Mouse (Mus musculus): Measurements from ENCODE around the gene Slc28a3.
A peak's percentile ranks its signal among the peaks of the same experiment; 100 is the strongest.

Gene Slc28a3

DNA sequence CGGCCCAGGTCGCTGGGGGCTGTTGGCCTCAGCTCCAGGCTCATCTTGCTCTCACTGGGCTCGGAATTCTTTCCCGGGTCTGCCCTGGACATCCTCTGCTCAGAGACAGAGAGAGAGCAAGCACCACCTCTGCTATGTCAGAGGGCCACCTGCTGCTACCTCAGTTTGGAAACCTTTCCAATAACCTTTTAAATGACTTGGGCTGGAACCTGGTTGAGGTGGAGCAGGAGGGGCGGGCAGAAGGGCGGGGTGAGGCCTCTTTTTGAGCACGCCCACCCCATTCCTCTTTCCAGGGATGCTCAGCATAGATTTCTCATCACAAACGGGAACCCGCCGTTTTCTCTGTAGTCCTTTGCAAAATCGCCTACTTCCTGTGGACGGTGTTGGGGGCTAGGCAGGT is at the start of gene Slc28a3:
TSS of gene Slc28a3 (minus strand) at position 162 of the 400 bp plus-strand sequence.
- no peak for DNase-seq (ENCODE audit: low spot score)

- DNase-seq (ENCODE audit: low spot score): no peak
Measured at GRCm38 (mm10) chr13:58657987-58658386, 47.3 kb upstream of the Slc28a3 start.

GRCm38 (mm10) chr13:58656885-58657284 is 46.2 kb upstream of the Slc28a3 start:
- no peak for DNase-seq (ENCODE audit: low spot score)

DNA sequence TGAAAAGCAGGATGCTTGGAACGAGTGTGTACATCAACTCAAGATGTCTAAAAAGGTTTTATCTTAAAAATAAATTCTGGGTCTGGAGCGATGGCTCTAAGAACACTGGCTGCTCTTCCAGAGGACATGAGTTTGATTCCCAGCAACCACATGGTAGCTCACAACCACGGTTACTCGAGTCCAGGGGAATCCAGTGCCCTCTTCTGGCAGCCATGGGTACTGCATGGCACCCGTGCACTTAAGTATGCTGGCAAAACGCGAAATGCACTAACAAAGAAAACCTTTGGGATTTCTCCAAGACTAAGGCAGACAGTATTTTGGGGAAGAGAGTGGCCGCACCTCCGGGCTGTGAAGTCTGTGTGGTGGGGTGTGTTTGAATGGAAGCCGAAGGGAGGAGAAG is 44.9 kb upstream of the Slc28a3 start:
- DNase-seq (ENCODE audit: low spot score): peak; percentile 65

DNA sequence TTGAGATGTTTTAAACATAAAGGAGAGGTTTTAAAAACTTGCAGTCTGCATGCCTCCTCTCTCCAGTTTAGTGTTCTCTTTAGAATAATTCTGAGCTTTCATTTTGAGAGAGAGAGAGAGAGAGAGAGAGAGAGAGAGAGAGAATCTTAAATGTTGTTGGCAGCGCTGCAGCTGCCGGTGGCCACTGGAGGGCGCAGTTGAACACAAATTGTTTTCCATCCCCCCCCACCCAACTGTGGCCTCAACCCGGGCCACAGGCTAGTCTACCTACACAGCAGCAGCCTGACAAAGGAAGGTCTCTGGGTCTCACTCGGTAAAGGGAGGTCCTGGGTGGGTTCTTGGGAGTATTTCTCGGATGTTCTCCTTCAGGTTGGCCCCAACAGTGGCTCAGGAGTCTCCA is 29.7 kb upstream of the Slc28a3 start:
- peak; percentile 26 for DNase-seq (ENCODE audit: low spot score)

GRCm38 (mm10) chr13:58638950-58639349 is 28.3 kb upstream of the Slc28a3 start:
- peak; percentile 13 for DNase-seq (ENCODE audit: low spot score)

- DNase-seq (ENCODE audit: low spot score): peak; percentile 48
Measured at GRCm38 (mm10) chr13:58637360-58638002, 26.8 kb upstream of the Slc28a3 start.

- DNase-seq (ENCODE audit: low spot score): no peak
Measured at GRCm38 (mm10) chr13:58633887-58634286, 23.2 kb upstream of the Slc28a3 start.

GRCm38 (mm10) chr13:58630756-58631155 is 20.1 kb upstream of the Slc28a3 start:
- no peak for DNase-seq (ENCODE audit: low spot score)

GRCm38 (mm10) chr13:58629365-58630050 is 18.8 kb upstream of the Slc28a3 start:
- no peak for DNase-seq (ENCODE audit: low spot score)

DNA sequence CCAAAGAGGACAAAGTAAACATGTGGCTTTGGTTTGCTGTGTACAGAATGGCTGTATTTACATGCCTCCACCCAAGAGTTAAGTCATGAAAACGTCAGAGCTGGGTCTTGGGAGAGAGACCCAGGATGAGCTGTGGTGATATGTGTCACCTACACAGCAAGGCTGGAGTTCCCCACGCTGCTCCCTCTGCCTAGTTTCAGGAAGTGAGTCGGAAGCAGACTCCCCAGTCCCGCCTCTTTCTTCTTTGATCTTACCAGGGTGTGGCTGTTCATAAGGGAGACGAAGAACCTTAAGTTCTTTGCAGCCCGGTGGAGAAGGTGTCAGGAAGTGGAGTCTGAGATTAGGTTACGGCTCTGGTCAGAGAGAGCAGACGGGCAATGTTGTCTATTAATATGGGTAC is 12.0 kb upstream of the Slc28a3 start:
- no peak for DNase-seq (ENCODE audit: low spot score)

- no peak for DNase-seq (ENCODE audit: low spot score)
Measured at GRCm38 (mm10) chr13:58619301-58619700, 8.6 kb upstream of the Slc28a3 start.

GRCm38 (mm10) chr13:58610059-58610458 is 618 bp downstream of the Slc28a3 start:
- DNase-seq (ENCODE audit: low spot score): no peak

GRCm38 (mm10) chr13:58601201-58601855 is 9.3 kb downstream of the Slc28a3 start:
- peak; percentile 86 for DNase-seq (ENCODE audit: low spot score)

DNA sequence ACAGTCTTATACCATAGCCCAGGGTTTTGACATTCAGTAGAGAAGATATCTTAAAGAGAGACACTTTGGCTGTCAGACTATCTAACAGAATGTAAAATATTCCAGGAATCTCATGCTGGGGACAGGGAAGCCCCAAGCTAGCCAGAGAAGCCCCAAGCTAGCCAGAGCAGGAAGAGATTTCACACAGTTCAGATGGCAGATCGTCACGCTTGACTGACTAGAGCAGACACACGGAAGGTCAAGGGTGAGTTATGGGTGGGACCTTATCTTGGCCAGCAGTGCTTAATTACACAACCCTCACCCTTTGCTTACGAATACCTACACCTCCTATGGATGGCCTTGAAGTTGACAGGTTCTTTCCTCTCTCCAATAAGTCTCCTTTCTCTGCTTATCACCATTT is 12.1 kb downstream of the Slc28a3 start:
- no peak for DNase-seq (ENCODE audit: low spot score)

DNA sequence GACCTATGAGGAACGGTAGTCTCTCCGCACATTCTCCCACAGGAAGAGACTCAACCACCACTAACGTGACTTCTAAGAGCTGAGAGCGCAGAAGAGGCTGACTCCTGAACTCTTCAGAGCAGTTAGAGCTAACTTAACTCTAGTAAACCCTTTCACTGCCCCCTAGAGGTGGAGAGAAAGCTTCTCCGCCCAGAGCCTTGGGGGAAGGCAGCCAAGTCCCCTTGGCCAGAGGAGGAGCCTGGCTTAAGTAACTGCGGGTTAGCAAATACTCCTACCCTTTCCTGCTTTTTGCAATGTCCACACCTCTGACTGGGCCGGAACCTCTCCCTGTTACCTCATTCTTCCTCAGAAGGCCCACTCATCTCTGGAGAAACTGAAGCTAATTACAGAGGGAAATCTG is 17.5 kb downstream of the Slc28a3 start:
- DNase-seq (ENCODE audit: low spot score): peak; percentile 60

GRCm38 (mm10) chr13:58591912-58592311 is 18.8 kb downstream of the Slc28a3 start:
- no peak for DNase-seq (ENCODE audit: low spot score)

DNA sequence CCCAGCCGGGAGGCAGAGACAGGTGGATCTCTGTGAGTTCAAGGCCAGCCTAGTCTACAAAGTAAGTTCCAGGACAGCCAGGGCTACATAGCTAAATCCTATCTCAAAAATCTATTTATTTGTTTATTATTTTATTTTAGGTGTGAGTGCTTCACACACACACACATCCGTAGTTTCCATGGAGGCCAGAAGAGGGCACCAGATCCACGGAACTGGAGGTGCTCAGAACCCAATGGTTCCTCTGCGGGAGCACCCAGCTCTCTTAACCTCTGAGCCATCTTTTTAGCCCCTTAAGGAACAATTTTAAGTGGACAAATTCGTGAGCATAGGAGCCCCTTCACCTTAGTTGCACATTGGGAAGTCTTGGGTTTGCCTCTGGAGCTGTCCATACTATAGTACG is 20.0 kb downstream of the Slc28a3 start:
- DNase-seq (ENCODE audit: low spot score): no peak

DNA sequence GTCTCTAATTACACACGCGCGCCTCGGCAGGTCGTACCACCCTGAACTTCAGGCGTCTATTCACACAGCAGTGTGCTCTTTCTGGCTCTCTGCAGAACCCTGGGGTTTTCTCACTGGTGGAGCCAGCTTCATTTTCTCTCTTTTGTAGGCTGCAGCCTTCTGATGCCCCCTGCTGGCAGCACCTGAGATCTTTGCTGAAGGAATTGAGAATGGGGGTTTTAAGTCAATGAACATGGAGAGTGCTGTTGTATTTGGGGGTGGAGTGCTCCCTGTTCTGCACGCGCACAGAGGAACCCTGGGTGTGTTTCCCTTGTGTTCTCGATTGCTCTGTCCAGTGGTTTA is 21.2 kb downstream of the Slc28a3 start:
- DNase-seq (ENCODE audit: low spot score): peak; percentile 31

- DNase-seq (ENCODE audit: low spot score): no peak
Measured at GRCm38 (mm10) chr13:58588655-58589516, 21.8 kb downstream of the Slc28a3 start.

GRCm38 (mm10) chr13:58587962-58588361 is 22.7 kb downstream of the Slc28a3 start:
- no peak for DNase-seq (ENCODE audit: low spot score)

GRCm38 (mm10) chr13:58566181-58566580 is 44.5 kb downstream of the Slc28a3 start:
- no peak for DNase-seq (ENCODE audit: low spot score)
